Comparison of ENCODE assay signal across 8 mouse cellular contexts in genomic region chr15:88247974-88248625, GRCm38 (mm10).
DNase-seq lines count a peak whose midpoint lies in the region; ATAC-seq and TF ChIP-seq lines count a peak whose summit lies in the region.

No protein-coding gene starts in this region.

- no peak overlapping the region for H3K4me3 ChIP-seq in ES-E14 (ENCODE audit: insufficient read depth in 1 of 2, low read depth in 1 of 2, low read length in 2 of 2, poor library complexity in 1 of 2, severe bottlenecking in 1 of 2)
- no peak overlapping the region for H3K4me3 ChIP-seq in forebrain, embryonic 11.5 days (ENCODE audit: low read depth, low read length)
- no peak overlapping the region for H3K4me3 ChIP-seq in layer of hippocampus, adult 2 months

- intact Hi-C loops in heart, postnatal 36 days (cut with DNase I), result loop anchor here (1.0 kb wide), 1 partner anchor 623 kb away; no protein-coding TSS in a partner anchor

- in situ Hi-C loops in ES-E14 (cut with MboI; ENCODE audit: low sequenced_read_pairs in 2 of 2, unreplicated experiment in 2 of 2), result no loop called here

- H3K4me1 ChIP-seq in ES-E14 (ENCODE audit: control insufficient read depth in 2 of 2, insufficient read depth in 2 of 2, low read length in 2 of 2, poor library complexity in 1 of 2), result no peaks in the 10 kb centered on the region
- no peaks in the 10 kb centered on the region; the same call in 1 of the 2 replicates for H3K4me1 ChIP-seq in forebrain, embryonic 11.5 days (replicated peaks; ENCODE audit: control insufficient read depth, insufficient read depth, low read length)

- no peaks in the 10 kb centered on the region for H3K36me3 ChIP-seq in ES-E14 (ENCODE audit: control insufficient read depth, insufficient read depth, low read length, poor library complexity, severe bottlenecking)
- no peaks in the 10 kb centered on the region for H3K36me3 ChIP-seq in forebrain, embryonic 11.5 days (ENCODE audit: control insufficient read depth, insufficient read depth, low read length)

- peak; percentile 67; the same call in 1 of the 2 replicates for ATAC-seq in forebrain, embryonic 11.5 days (replicated peaks; ENCODE audit: low FRiP score)

- H3K27ac ChIP-seq in ES-E14 (ENCODE audit: insufficient read depth, low read depth, low read length, poor library complexity, severe bottlenecking), result no peak overlapping the region
- H3K27ac ChIP-seq in forebrain, embryonic 11.5 days (ENCODE audit: low read depth, low read length), result no peak overlapping the region
- H3K27ac ChIP-seq in layer of hippocampus, adult 2 months, result peak overlapping the region; percentile 15; the same call in 1 of the 2 replicates

- no peaks in the 10 kb centered on the region for H3K9me3 ChIP-seq in ES-E14 (ENCODE audit: control insufficient read depth, insufficient read depth, low read depth, low read length)
- no peaks in the 10 kb centered on the region for H3K9me3 ChIP-seq in forebrain, embryonic 11.5 days (ENCODE audit: control insufficient read depth, low read length)

- WGBS in forebrain, embryonic 11.5 days, result 31% methylated on average over 14 of the region's 14 CpGs

- no peak overlapping the region for H3K9ac ChIP-seq in ES-E14 (ENCODE audit: insufficient read depth, low read depth, low read length, poor library complexity, severe bottlenecking)
- no peak overlapping the region for H3K9ac ChIP-seq in forebrain, embryonic 11.5 days (ENCODE audit: low read length)

- peak; percentile 95 for TF ChIP-seq CTCF in layer of hippocampus, adult 2 months (conservative IDR thresholded peaks at IDR 0.05)

- peak; percentile 49 for DNase-seq in ES-E14 (ENCODE audit: low read depth, low spot score)
- DNase-seq in c-Kit-positive CD71-negative TER-119-negative erythroid progenitor cells, embryonic 14.5 days (ENCODE audit: low read depth), result peak; percentile 16
- peak; percentile 93 for DNase-seq in forebrain, embryonic 11.5 days (ENCODE audit: low spot score)
- DNase-seq in heart, postnatal 36 days, result peak; percentile 79 to 88
- peak; percentile 89 to 97 for DNase-seq in layer of hippocampus, adult 2 months (ENCODE audit: low spot score in 2 of 2)
- peak; percentile 84 for DNase-seq in lung, postnatal 14 days
- peak; percentile 94 to 95 for DNase-seq in right cerebral cortex, adult 2 months (ENCODE audit: low spot score in 2 of 2)
- peak; percentile 32 for DNase-seq in yolk sac, embryonic 10.5 days (ENCODE audit: low spot score)

- H3K27me3 ChIP-seq in forebrain, embryonic 11.5 days (ENCODE audit: control insufficient read depth, insufficient read depth, low read length), result no peaks in the 10 kb centered on the region

- no peak overlapping the region for H3K4me2 ChIP-seq in forebrain, embryonic 11.5 days (ENCODE audit: low read depth, low read length, severe bottlenecking)

TF ChIP-seq in ES-E14, 5 proteins besides CTCF, POLR2A, EP300 and RAD21:
- no peak for TF ChIP-seq MAFK (IDR thresholded peaks at IDR 0.05; ENCODE audit: insufficient read depth, low read depth, low read length)
- TF ChIP-seq ZC3H11A (IDR thresholded peaks at IDR 0.05; ENCODE audit: borderline replicate concordance, low read depth, low read length), result peak; percentile 84

Comparison
In these comparisons a context has a peak if more than half of its experiments do, and no peak if none do; other contexts are left out.
1. DNase-seq: peak in every context shown above with its lines; median percentile 94 in right cerebral cortex, adult 2 months; 93 in forebrain, embryonic 11.5 days; 93 in layer of hippocampus, adult 2 months; 84 in lung, postnatal 14 days; 84 in heart, postnatal 36 days; 49 in ES-E14; 32 in yolk sac, embryonic 10.5 days; 16 in c-Kit-positive CD71-negative TER-119-negative erythroid progenitor cells, embryonic 14.5 days.